Mouse (Mus musculus) ES-Bruce4 (cell line): ENCODE measurements around the gene S100a1. TPM values are rescaled to one million over a fixed set of nuclear protein-coding genes. Genes with fewer than 3 reads are reported as not detected.

ENCODE experiments used
- H3K27ac ChIP-seq: 2 replicates; pipeline ENCODE4 v1.5.1; 2012; ENCODE audit warnings: low read length, inconsistent platforms; ENCODE audit not compliant: insufficient read depth
- H3K27me3 ChIP-seq: 2 replicates; pipeline ENCODE4 v1.6.1; 2012; ENCODE audit warnings: mild to moderate bottlenecking, low read length, inconsistent platforms; ENCODE audit not compliant: control insufficient read depth, poor library complexity, insufficient read depth, severe bottlenecking
- H3K36me3 ChIP-seq: 2 replicates; pipeline ENCODE4 v1.6.1; 2012; ENCODE audit warnings: inconsistent platforms, mild to moderate bottlenecking, low read length, moderate library complexity; ENCODE audit not compliant: control insufficient read depth, poor library complexity, insufficient read depth, severe bottlenecking
- H3K4me1 ChIP-seq: one replicate; pipeline ENCODE4 v1.8.1; 2011; ENCODE audit warnings: low read length; ENCODE audit not compliant: control insufficient read depth, insufficient read depth
- H3K4me3 ChIP-seq: 2 replicates; pipeline ENCODE4 v1.5.1; 2011; ENCODE audit warnings: low read depth, mild to moderate bottlenecking, low read length
- H3K9ac ChIP-seq: 2 replicates; pipeline ENCODE4 v1.6.1; 2012; ENCODE audit warnings: low read depth, mild to moderate bottlenecking, inconsistent platforms; ENCODE audit not compliant: poor library complexity, severe bottlenecking
- H3K9me3 ChIP-seq: replicated peaks from 2 replicates; pipeline ENCODE4 v1.6.1; 2012; ENCODE audit warnings: mild to moderate bottlenecking, low read length, inconsistent platforms; ENCODE audit not compliant: control insufficient read depth, poor library complexity, insufficient read depth, severe bottlenecking
- CTCF ChIP-seq: IDR thresholded peaks from one replicate; pipeline ENCODE4 v1.8.1; 2011; ENCODE audit warnings: low read depth, low read length
- EP300 ChIP-seq: IDR thresholded peaks from 2 replicates; pipeline ENCODE4 v1.6.1; 2011; ENCODE audit warnings: low read depth, low read length; ENCODE audit not compliant: insufficient read depth
- POLR2A ChIP-seq: IDR thresholded peaks from one replicate; pipeline ENCODE4 v1.8.1; 2011; ENCODE audit warnings: low read length; ENCODE audit not compliant: insufficient read depth
- polyA plus RNA-seq: library from polyadenylated mRNA; stranded (reverse); fragments of >200 nt; gene quantifications from 2 replicates; pipeline ENCODE4 v1.2.4, GENCODE M21; 2011; ENCODE audit warnings: low read depth; ENCODE audit not compliant: missing spikeins, insufficient read depth, insufficient read length

S100a1 gene
- polyA plus RNA-seq, 1 experiment = 50.4 TPM

- Histone ChIP-seq H3K4me3 (peak overlapping the region; percentile 52), H3K9me3 (no peaks in the 10 kb centered on the region)
- TF ChIP-seq CTCF = no peak
These were observed 38.9 kb downstream of the S100a1 start for GRCm38 (mm10) chr3:90475151-90475830.

GRCm38 (mm10) chr3:90472213-90472612, 42.0 kb downstream of the S100a1 start:
- TF ChIP-seq EP300 (no peak), POLR2A (no peak), CTCF (no peak)
- H3K9ac ChIP-seq = no peak overlapping the region
- H3K27me3 ChIP-seq = no peaks in the 10 kb centered on the region
- H3K9me3 ChIP-seq = no peaks in the 10 kb centered on the region
- H3K27ac ChIP-seq = no peak overlapping the region; the same call in 1 of the 2 replicates
- H3K4me3 ChIP-seq = no peak overlapping the region
- no peaks in the 10 kb centered on the region for H3K4me1 ChIP-seq
- peaks cover under 1% of the 10 kb centered on the region; the same call in 1 of the 2 replicates for H3K36me3 ChIP-seq

More at GRCm38 (mm10) chr3:90475151-90475830, 38.9 kb downstream of the S100a1 start:
- Histone ChIP-seq H3K4me1 (no peaks in the 10 kb centered on the region), H3K36me3 (peaks cover 28% of the 10 kb centered on the region), H3K27me3 (no peaks in the 10 kb centered on the region), H3K27ac (0 out of 2 replicates have a peak overlapping the region, but pooled peaks have one; percentile 36), H3K9ac (peak overlapping the region; percentile 68)

GRCm38 (mm10) chr3:90467618-90468300, 46.4 kb downstream of the S100a1 start:
- H3K27me3 ChIP-seq = 0 out of 2 replicates have a peak, but pooled peaks cover 3% of the 10 kb centered on the region
- H3K9ac ChIP-seq = no peak overlapping the region
- no peak overlapping the region for H3K27ac ChIP-seq
- no peak for TF ChIP-seq CTCF
- no peak for TF ChIP-seq POLR2A
- TF ChIP-seq EP300 = no peak
- no peak overlapping the region for H3K4me3 ChIP-seq
- no peaks in the 10 kb centered on the region for H3K36me3 ChIP-seq
- no peaks in the 10 kb centered on the region for H3K4me1 ChIP-seq
- H3K9me3 ChIP-seq = no peaks in the 10 kb centered on the region

- Histone ChIP-seq H3K27ac (no peak overlapping the region), H3K9ac (peak overlapping the region; percentile 23), H3K4me1 (no peaks in the 10 kb centered on the region), H3K9me3 (no peaks in the 10 kb centered on the region), H3K4me3 (peak overlapping the region; percentile 81), H3K36me3 (no peaks in the 10 kb centered on the region), H3K27me3 (0 out of 2 replicates have a peak, but pooled peaks cover 3% of the 10 kb centered on the region)
- TF ChIP-seq EP300 (no peak), CTCF (peak; percentile 68)
These were observed 47.9 kb downstream of the S100a1 start for GRCm38 (mm10) chr3:90466311-90466766.

DNA sequence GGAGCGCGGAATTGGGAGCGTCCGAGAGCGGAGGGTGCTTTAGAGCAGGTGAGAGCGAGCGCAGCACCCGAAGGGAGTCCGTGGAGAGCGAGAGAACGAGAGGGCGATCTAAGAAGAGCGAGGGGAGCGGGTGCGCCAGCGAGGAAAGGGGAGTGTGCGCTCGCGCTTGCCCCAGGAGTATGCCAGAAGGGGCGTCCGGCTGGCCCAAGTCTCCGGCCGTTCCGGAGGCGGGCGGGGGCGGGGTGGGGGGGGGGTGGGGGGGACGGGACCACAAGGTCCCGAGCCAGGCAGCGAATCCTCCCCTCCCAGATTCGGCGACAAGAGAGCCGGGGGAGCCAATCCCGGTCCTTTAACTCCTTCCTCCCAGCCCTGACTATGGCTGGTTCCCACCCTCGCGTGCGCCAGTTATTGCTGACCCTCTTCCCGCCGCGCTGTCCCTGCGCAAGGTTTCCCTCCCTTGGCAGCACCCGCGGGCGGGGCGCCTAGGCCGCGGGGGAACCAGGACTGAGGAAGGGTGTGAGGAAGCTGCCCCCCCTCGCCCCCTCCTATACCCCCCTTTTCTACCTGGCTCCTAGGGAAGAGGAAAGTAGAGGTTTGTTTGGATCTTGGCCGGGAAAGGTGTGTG, 48.4 kb downstream of the S100a1 start, which contains the start of gene Npr1:
TSS of gene Npr1 (minus strand) at position 181 of the 625 bp plus-strand sequence.
- H3K36me3 ChIP-seq = no peaks in the 10 kb centered on the region
- H3K9ac ChIP-seq = peak within 1 kb of the TSS; percentile 23
- 0 out of 2 replicates have a peak, but pooled peaks cover 3% of the 10 kb centered on the region for H3K27me3 ChIP-seq
- no peaks in the 10 kb centered on the region for H3K4me1 ChIP-seq
- H3K4me3 ChIP-seq = peak within 1 kb of the TSS; percentile 81
- TF ChIP-seq EP300 = no peak
- TF ChIP-seq POLR2A = no peak
- TF ChIP-seq CTCF = no peak
- H3K9me3 ChIP-seq = no peaks in the 10 kb centered on the region
- H3K27ac ChIP-seq = no peak within 1 kb of the TSS
